Mouse (Mus musculus) heart, adult 2 months (tissue): ENCODE measurements around the gene Cdkn2aip. TPM values are rescaled to one million over a fixed set of nuclear protein-coding genes. Genes with fewer than 3 reads are reported as not detected.

ENCODE experiments used
- DNase-seq, 2 experiments: peaks; one replicate each; pipeline ENCODE4 v3.0.0; 2021
- H3K27ac ChIP-seq: fragments of 200-600 bp; 2 replicates; pipeline ENCODE4 v1.8.1; 2022
- H3K27me3 ChIP-seq: fragments of 200-500 bp; 2 replicates; pipeline ENCODE4 v1.6.1; 2012; ENCODE audit warnings: mild to moderate bottlenecking, low read length, inconsistent platforms, mixed read lengths; ENCODE audit not compliant: control insufficient read depth, insufficient read depth
- H3K36me3 ChIP-seq: fragments of 200-500 bp; 2 replicates; pipeline ENCODE4 v1.6.1; 2012; ENCODE audit warnings: low read length, inconsistent platforms; ENCODE audit not compliant: control insufficient read depth, insufficient read depth
- H3K4me1 ChIP-seq: fragments of 200-500 bp; 2 replicates; pipeline ENCODE4 v1.6.1; 2011; ENCODE audit warnings: low read length; ENCODE audit not compliant: control insufficient read depth, insufficient read depth
- H3K4me3 ChIP-seq: fragments of 200-600 bp; 2 replicates; pipeline ENCODE4 v1.8.1; 2022
- H3K79me2 ChIP-seq: fragments of 200-500 bp; replicated peaks from 2 replicates; pipeline ENCODE4 v1.6.1; 2012; ENCODE audit warnings: mild to moderate bottlenecking, inconsistent platforms, low read length, moderate library complexity, mixed read lengths; ENCODE audit not compliant: control insufficient read depth, insufficient read depth
- H3K9ac ChIP-seq: fragments of 200-500 bp; 2 replicates; pipeline ENCODE4 v1.6.1; 2012; ENCODE audit warnings: low read depth, mild to moderate bottlenecking, control low read depth, inconsistent platforms, low read length, mixed read lengths
- CTCF ChIP-seq: fragments of 200-600 bp; IDR thresholded peaks from 2 replicates; pipeline ENCODE4 v1.8.1; 2022; ENCODE audit warnings: antibody characterized with exemption, mild to moderate bottlenecking, moderate library complexity
- EP300 ChIP-seq: fragments of 200-500 bp; IDR thresholded peaks from 2 replicates; pipeline ENCODE4 v1.6.1; 2011; ENCODE audit warnings: low read depth, low read length, control low read depth; ENCODE audit not compliant: insufficient read depth
- POLR2A ChIP-seq: fragments of 200-500 bp; IDR thresholded peaks from 2 replicates; pipeline ENCODE4 v1.6.1; 2011; ENCODE audit warnings: mild to moderate bottlenecking, low read depth, low read length, control low read depth; ENCODE audit not compliant: insufficient read depth
- WGBS: fragments of 180-500 bp; shearing (Covaris S2); methylation state at CpG from one replicate; pipeline ENCODE4 v1.1.7; 2018; 5-methylcytosine and 5-hydroxymethylcytosine counted together
- intact Hi-C: fragments of 180-260 bp; cut with DNase I; formaldehyde crosslinking; loops from one replicate; pipeline ENCODE4 v1.15.1; 2025
- polyA plus RNA-seq: library from polyadenylated mRNA; depleted of rRNA; stranded (reverse); fragments of >200 nt; gene quantifications from 2 replicates; pipeline ENCODE4 v1.2.3, GENCODE M21; 2012
- total RNA-seq, 2 experiments: library from RNA; stranded (reverse); gene quantifications; 2 replicates each; pipeline ENCODE4 v1.2.3; 2021

Cdkn2aip gene
- total and polyA plus RNA-seq, 3 experiments = 3.2 to 8.5 (median 7.9) TPM

GRCm38 (mm10) chr8:47749491-47749890, 35.8 kb upstream of the Cdkn2aip start:
- WGBS = 71% methylated on average over 8 of the region's 8 CpGs
- DNase-seq = no peak
- Histone ChIP-seq H3K9ac (no peak overlapping the region), H3K79me2 (no peaks in the 10 kb centered on the region), H3K4me3 (no peak overlapping the region), H3K27me3 (no peaks in the 10 kb centered on the region), H3K27ac (no peak overlapping the region), H3K4me1 (no peaks in the 10 kb centered on the region), H3K36me3 (no peaks in the 10 kb centered on the region)
- TF ChIP-seq CTCF (no peak), POLR2A (no peak), EP300 (no peak)
- intact Hi-C loops = no loop called here

- DNase-seq = no peak
- WGBS = 80% methylated on average over 12 of the region's 12 CpGs
- intact Hi-C loops = no loop called here
These were observed 32.6 kb upstream of the Cdkn2aip start for GRCm38 (mm10) chr8:47746304-47746703.

GRCm38 (mm10) chr8:47745848-47746247, 32.1 kb upstream of the Cdkn2aip start:
- Histone ChIP-seq H3K79me2 (no peaks in the 10 kb centered on the region), H3K4me3 (no peak overlapping the region), H3K9ac (no peak overlapping the region), H3K36me3 (no peaks in the 10 kb centered on the region), H3K27me3 (no peaks in the 10 kb centered on the region), H3K4me1 (peaks cover 3% of the 10 kb centered on the region; the same call in 1 of the 2 replicates), H3K27ac (no peak overlapping the region)
- 63% methylated on average over 6 of the region's 6 CpGs for WGBS
- intact Hi-C loops = no loop called here
- no peak for DNase-seq
- no peak for TF ChIP-seq POLR2A
- no peak for TF ChIP-seq EP300
- TF ChIP-seq CTCF = no peak

More at GRCm38 (mm10) chr8:47746304-47746703, 32.6 kb upstream of the Cdkn2aip start:
- Histone ChIP-seq H3K9ac (no peak overlapping the region), H3K4me1 (peaks cover 3% of the 10 kb centered on the region; the same call in 1 of the 2 replicates), H3K27ac (no peak overlapping the region), H3K27me3 (no peaks in the 10 kb centered on the region), H3K4me3 (no peak overlapping the region), H3K36me3 (no peaks in the 10 kb centered on the region), H3K79me2 (no peaks in the 10 kb centered on the region)
- TF ChIP-seq EP300 = no peak
- TF ChIP-seq CTCF = no peak

GRCm38 (mm10) chr8:47744803-47745202, 31.1 kb upstream of the Cdkn2aip start:
- Histone ChIP-seq H3K27ac (no peak overlapping the region), H3K9ac (no peak overlapping the region), H3K79me2 (no peaks in the 10 kb centered on the region), H3K4me3 (no peak overlapping the region), H3K27me3 (no peaks in the 10 kb centered on the region), H3K36me3 (no peaks in the 10 kb centered on the region), H3K4me1 (peaks cover 3% of the 10 kb centered on the region; the same call in 1 of the 2 replicates)
- 66% methylated on average over 9 of the region's 9 CpGs for WGBS
- no peak for TF ChIP-seq EP300
- no peak for TF ChIP-seq CTCF
- no peak for TF ChIP-seq POLR2A
- intact Hi-C loops = loop anchor here (5.0 kb wide), 3 partner anchors 82 to 272 kb away; no protein-coding TSS in a partner anchor
- DNase-seq = no peak

- intact Hi-C loops = loop anchor here (5.0 kb wide), 3 partner anchors 84 to 274 kb away; no protein-coding TSS in a partner anchor
- Histone ChIP-seq H3K79me2 (no peaks in the 10 kb centered on the region), H3K9ac (no peak overlapping the region), H3K27me3 (no peaks in the 10 kb centered on the region), H3K4me1 (peaks cover 3% of the 10 kb centered on the region; the same call in 1 of the 2 replicates), H3K4me3 (no peak overlapping the region), H3K27ac (no peak overlapping the region), H3K36me3 (no peaks in the 10 kb centered on the region)
- 5% methylated on average over 11 of the region's 11 CpGs for WGBS
- DNase-seq = peak; percentile 79 to 90
- 0 out of 2 replicates have a peak, but pooled peaks have one; percentile 71 for TF ChIP-seq EP300
- TF ChIP-seq POLR2A = no peak
- TF ChIP-seq CTCF = peak; percentile 99
These were observed 29.7 kb upstream of the Cdkn2aip start for GRCm38 (mm10) chr8:47743419-47743818.

- H3K27me3 ChIP-seq = no peaks in the 10 kb centered on the region
- H3K9ac ChIP-seq = no peak overlapping the region
- H3K4me1 ChIP-seq = peaks cover 3% of the 10 kb centered on the region; the same call in 1 of the 2 replicates
- H3K36me3 ChIP-seq = no peaks in the 10 kb centered on the region
- no peak overlapping the region for H3K27ac ChIP-seq
- TF ChIP-seq POLR2A (no peak), EP300 (no peak), CTCF (no peak)
- H3K4me3 ChIP-seq = no peak overlapping the region
- no peak for DNase-seq
- no peaks in the 10 kb centered on the region for H3K79me2 ChIP-seq
- 23% methylated on average over 8 of the region's 8 CpGs for WGBS
- intact Hi-C loops = loop anchor here (5.0 kb wide), 3 partner anchors 84 to 274 kb away; no protein-coding TSS in a partner anchor
These were observed 29.3 kb upstream of the Cdkn2aip start for GRCm38 (mm10) chr8:47742992-47743391.
